Mouse (Mus musculus) CD4-positive naive resting alpha-beta T cell, adult 76 days (primary cell): ENCODE data around the gene Npl. TPM values are rescaled to one million over a fixed set of nuclear protein-coding genes. Genes with fewer than 3 reads are reported as not detected.

Experiments used
- total RNA-seq: library from RNA; stranded (reverse); gene quantifications from one replicate; pipeline ENCODE4 v1.2.4, GENCODE M21; 2023

Gene Npl
- 0.41 TPM for total RNA-seq

DNA sequence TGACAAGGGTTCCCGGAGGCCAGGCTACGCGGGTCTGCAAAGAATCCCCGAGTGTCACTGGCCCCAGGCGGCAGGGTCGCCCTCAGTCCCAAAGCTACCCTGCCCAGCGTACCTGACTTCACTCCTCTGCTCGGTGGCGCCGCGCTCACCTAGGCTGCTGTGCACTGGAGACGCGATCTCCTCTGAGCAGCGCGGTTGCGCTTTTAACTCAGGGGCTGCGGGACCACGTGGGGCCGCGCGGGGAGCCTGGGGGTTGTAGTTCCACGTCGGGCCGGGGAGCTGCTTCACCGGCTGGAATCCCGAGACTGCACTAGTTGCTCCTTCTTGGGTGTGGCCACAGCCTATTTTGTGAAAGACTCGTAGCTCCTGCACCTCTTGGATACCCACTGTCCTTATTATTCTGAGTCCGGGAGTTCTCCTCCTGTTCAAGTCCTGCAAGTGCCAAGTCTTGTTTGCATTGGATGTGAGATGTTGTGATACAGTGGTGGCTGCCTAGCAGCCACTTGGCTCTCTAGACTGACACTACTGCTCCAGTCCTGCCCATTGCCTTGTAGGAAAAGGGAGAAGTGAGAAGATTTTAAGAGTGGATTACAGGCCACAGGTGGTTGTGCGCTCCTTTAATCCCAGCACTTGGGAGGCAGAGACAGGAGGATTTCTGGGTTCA, at the start of gene Npl:
Npl (minus strand) TSS at position 510 of the 664 bp plus-strand sequence.

GRCm38 (mm10) chr1:153487500-153487879, 62.4 kb downstream of the Npl start, which contains the start of gene Dhx9:
Gene Dhx9 (minus strand): TSS chr1:153487660.

Other genes with a start within 250 kb of the Npl start
- gene Lamc1, start 217.3 kb downstream of the Npl start, total RNA-seq: 2.4 TPM
- 0.56 TPM for gene Shcbp1l, start 124.9 kb downstream of the Npl start, total RNA-seq
- 305 TPM for gene Dhx9, start 62.4 kb downstream of the Npl start, total RNA-seq
- not detected for gene Rgs8, start 103.0 kb upstream of the Npl start, total RNA-seq
- gene Rgs16, start 190.3 kb upstream of the Npl start, total RNA-seq: 10.1 TPM
- gene Rnasel, start 199.4 kb upstream of the Npl start, total RNA-seq: 27.2 TPM